Mouse (Mus musculus) limb, embryonic 10.5 days (tissue): Measurements from ENCODE around the gene Rnpepl1. TPM values are rescaled to one million over a fixed set of nuclear protein-coding genes. Genes with fewer than 3 reads are reported as not detected.

Source experiments
- DNase-seq: peaks from one replicate; pipeline ENCODE4 v3.0.0-alpha.2; 2017; ENCODE audit warnings: low spot score
- H3K27ac ChIP-seq: fragments of 300-500 bp; sonication (generic); 2 replicates; pipeline ENCODE4 v1.5.1; 2016; ENCODE audit warnings: mild to moderate bottlenecking
- H3K27me3 ChIP-seq: fragments of 300-500 bp; sonication (generic); 2 replicates; pipeline ENCODE4 v1.6.1; 2016; ENCODE audit warnings: low read depth, mild to moderate bottlenecking; ENCODE audit not compliant: poor library complexity, severe bottlenecking
- H3K36me3 ChIP-seq: fragments of 300-500 bp; sonication (generic); 2 replicates; pipeline ENCODE4 v1.6.1; 2016; ENCODE audit warnings: mild to moderate bottlenecking, moderate library complexity
- H3K4me1 ChIP-seq: fragments of 300-500 bp; sonication (generic); 2 replicates; pipeline ENCODE4 v1.6.1; 2016
- H3K4me3 ChIP-seq: fragments of 300-500 bp; sonication (generic); 2 replicates; pipeline ENCODE4 v1.5.1; 2016; ENCODE audit warnings: mild to moderate bottlenecking, moderate library complexity
- H3K9me3 ChIP-seq: fragments of 300-500 bp; sonication (generic); replicated peaks from 2 replicates; pipeline ENCODE4 v1.6.1; 2016; ENCODE audit warnings: mild to moderate bottlenecking
- WGBS: fragments of 180-500 bp; shearing (Covaris S2); methylation state at CpG from one replicate; pipeline ENCODE4 v1.1.7; 2016; 5-methylcytosine and 5-hydroxymethylcytosine counted together
- polyA plus RNA-seq: library from polyadenylated mRNA; unstranded; fragments of >200 nt; fragmentation: Nextera tagmentation; extraction: Ambion mirVana; gene quantifications from 2 replicates; pipeline ENCODE4 v1.2.1, GENCODE M21; 2016

The Rnpepl1 gene
- polyA plus RNA-seq, 1 experiment from 2014 or later = 31.8 TPM

- H3K4me3 ChIP-seq = no peak overlapping the region
- no peaks in the 10 kb centered on the region for H3K36me3 ChIP-seq
- WGBS = 89% methylated on average over 6 of the region's 6 CpGs
- no peak overlapping the region for H3K27ac ChIP-seq
- peaks cover 12% of the 10 kb centered on the region; the same call in 1 of the 2 replicates for H3K27me3 ChIP-seq
- H3K4me1 ChIP-seq = peaks cover 3% of the 10 kb centered on the region; the same call in 1 of the 2 replicates
- H3K9me3 ChIP-seq = no peaks in the 10 kb centered on the region
- no peak for DNase-seq
Observed at GRCm38 (mm10) chr1:92881982-92882381, 28.6 kb upstream of the Rnpepl1 start.

- no peaks in the 10 kb centered on the region for H3K4me1 ChIP-seq
- no peak for DNase-seq
- WGBS = 77% methylated on average over 7 of the region's 7 CpGs
- H3K36me3 ChIP-seq = no peaks in the 10 kb centered on the region
- H3K4me3 ChIP-seq = no peak overlapping the region
- no peaks in the 10 kb centered on the region for H3K9me3 ChIP-seq
- H3K27ac ChIP-seq = no peak overlapping the region
- H3K27me3 ChIP-seq = no peaks in the 10 kb centered on the region
Observed at GRCm38 (mm10) chr1:92888901-92889655, 21.5 kb upstream of the Rnpepl1 start.

- WGBS = 76% methylated on average over 3 of the region's 3 CpGs
- no peak for DNase-seq
Observed at GRCm38 (mm10) chr1:92892791-92893190, 17.8 kb upstream of the Rnpepl1 start.

GRCm38 (mm10) chr1:92893896-92894295, 16.7 kb upstream of the Rnpepl1 start:
- Histone ChIP-seq H3K4me1 (no peaks in the 10 kb centered on the region), H3K36me3 (no peaks in the 10 kb centered on the region), H3K27me3 (0 out of 2 replicates have a peak, but pooled peaks cover 4% of the 10 kb centered on the region), H3K27ac (no peak overlapping the region), H3K4me3 (no peak overlapping the region), H3K9me3 (no peaks in the 10 kb centered on the region)
- WGBS = 76% methylated on average over 3 of the region's 3 CpGs
- no peak for DNase-seq

More at GRCm38 (mm10) chr1:92892791-92893190, 17.8 kb upstream of the Rnpepl1 start:
- Histone ChIP-seq H3K9me3 (no peaks in the 10 kb centered on the region), H3K27ac (no peak overlapping the region), H3K4me1 (no peaks in the 10 kb centered on the region), H3K36me3 (no peaks in the 10 kb centered on the region), H3K4me3 (no peak overlapping the region), H3K27me3 (no peaks in the 10 kb centered on the region)

- DNase-seq = peak; percentile 85
- Histone ChIP-seq H3K4me1 (no peaks in the 10 kb centered on the region), H3K4me3 (no peak overlapping the region), H3K27me3 (peaks cover 11% of the 10 kb centered on the region), H3K27ac (no peak overlapping the region), H3K9me3 (no peaks in the 10 kb centered on the region), H3K36me3 (no peaks in the 10 kb centered on the region)
- 13% methylated on average over 3 of the region's 3 CpGs for WGBS
Observed at GRCm38 (mm10) chr1:92895089-92895488, 15.5 kb upstream of the Rnpepl1 start.

DNA sequence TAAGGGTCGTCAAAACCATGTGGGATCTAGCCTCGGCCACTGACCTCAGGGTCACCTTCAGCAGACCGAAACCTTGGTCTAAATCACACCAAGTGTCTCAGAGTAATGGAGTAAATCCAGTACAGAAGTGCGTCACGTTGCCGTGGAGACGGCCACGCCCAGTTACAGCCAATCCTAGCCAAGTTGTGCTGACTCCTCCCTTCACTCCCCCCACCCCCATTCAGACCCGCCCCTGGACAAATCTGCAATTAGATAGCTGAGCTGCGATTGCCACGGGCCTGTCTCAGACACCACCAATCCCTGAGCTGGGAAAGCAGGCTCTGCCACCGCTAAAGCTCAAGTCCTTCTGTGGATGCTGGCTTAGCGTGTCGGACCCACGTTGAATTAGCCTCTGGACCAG, 7.8 kb upstream of the Rnpepl1 start, which contains the start of gene Ankmy1:
TSS of gene Ankmy1 (minus strand) at position 121 of the 400 bp plus-strand sequence.
- Histone ChIP-seq H3K4me1 (peaks cover 27% of the 10 kb centered on the region), H3K36me3 (no peaks in the 10 kb centered on the region), H3K4me3 (peak within 1 kb of the TSS; percentile 46), H3K27ac (no peak within 1 kb of the TSS), H3K27me3 (peaks cover 23% of the 10 kb centered on the region), H3K9me3 (no peaks in the 10 kb centered on the region)
- DNase-seq = peak; percentile 85
- 2% methylated on average over 15 of the region's 15 CpGs for WGBS

- no peaks in the 10 kb centered on the region for H3K36me3 ChIP-seq
- H3K9me3 ChIP-seq = no peaks in the 10 kb centered on the region
- H3K4me1 ChIP-seq = peaks cover 32% of the 10 kb centered on the region
- no peak for DNase-seq
- no peak overlapping the region for H3K4me3 ChIP-seq
- 83% methylated on average over 4 of the region's 4 CpGs for WGBS
- H3K27ac ChIP-seq = no peak overlapping the region
- peaks cover 28% of the 10 kb centered on the region for H3K27me3 ChIP-seq
Observed at GRCm38 (mm10) chr1:92903627-92904026, 7.0 kb upstream of the Rnpepl1 start.

DNA sequence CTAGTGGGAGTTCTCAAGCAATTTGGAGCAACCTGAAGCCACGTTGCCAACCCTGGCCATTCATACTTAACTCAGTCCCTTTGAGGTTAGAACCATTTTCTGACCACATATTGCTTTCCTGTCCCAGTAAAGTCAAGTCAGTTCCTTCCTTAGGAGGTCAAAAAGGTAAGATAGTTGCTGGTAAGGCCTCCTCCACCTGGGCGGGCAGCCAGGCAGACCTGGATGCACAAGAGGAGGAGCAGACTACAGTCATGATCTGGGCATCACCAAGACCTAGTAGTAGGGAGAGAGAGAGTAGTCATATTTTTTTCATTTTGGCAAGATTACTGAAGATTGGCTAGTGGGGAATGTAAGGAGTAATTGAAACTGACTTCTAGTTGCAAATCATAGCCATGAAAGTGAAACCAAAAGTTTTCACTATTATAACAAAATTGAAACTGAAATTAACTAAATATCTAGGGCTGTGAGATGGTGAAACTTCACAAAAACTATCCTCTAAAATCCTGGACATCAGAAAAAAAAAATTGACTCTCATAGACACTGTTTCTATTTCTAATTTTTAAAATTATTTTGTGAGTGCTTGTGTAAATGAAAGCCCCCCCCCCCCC, 4.8 kb upstream of the Rnpepl1 start:
- 89% methylated on average over 2 of the region's 2 CpGs for WGBS
- Histone ChIP-seq H3K27ac (no peak overlapping the region), H3K36me3 (no peaks in the 10 kb centered on the region), H3K4me3 (no peak overlapping the region), H3K4me1 (peaks cover 44% of the 10 kb centered on the region), H3K9me3 (no peaks in the 10 kb centered on the region), H3K27me3 (peaks cover 31% of the 10 kb centered on the region)
- no peak for DNase-seq

DNA sequence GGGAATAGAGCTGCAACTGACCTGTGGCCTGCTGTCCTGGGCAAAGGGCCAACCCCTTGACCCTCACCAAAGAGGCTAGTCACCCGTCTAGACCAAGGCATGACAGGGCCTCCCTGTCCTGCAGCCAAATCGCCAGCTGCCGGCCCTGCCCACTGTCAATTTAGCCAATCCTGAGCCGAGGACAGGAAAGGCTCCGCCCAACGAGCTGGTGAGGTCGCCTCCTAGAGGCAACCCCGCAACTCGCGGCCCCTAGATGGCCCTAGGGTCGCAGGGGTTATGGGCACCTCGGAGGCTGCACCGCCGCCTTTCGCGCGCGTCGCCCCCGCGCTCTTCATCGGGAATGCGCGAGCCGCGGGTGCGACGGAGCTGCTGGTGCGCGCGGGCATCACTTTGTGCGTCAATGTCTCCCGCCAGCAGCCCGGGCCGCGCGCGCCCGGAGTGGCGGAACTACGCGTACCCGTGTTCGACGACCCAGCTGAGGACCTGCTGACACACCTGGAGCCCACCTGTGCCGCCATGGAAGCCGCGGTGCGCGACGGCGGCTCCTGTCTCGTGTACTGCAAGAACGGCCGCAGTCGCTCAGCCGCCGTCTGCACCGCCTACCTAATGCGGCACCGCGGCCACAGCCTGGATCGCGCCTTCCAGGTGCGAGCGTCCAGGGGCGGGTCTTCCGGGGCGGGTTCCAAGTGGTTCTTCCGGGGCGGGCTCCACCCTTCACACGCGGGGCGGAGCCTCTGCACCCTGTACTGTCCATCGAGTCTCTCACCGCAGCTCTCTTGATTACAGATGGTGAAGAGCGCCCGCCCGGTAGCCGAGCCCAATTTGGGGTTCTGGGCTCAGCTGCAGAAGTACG, 3.6 kb upstream of the Rnpepl1 start, which contains the start of gene Dusp28:
TSS of gene Dusp28 (plus strand) at position 203 of the 853 bp plus-strand sequence.
- H3K4me1 ChIP-seq = peaks cover 55% of the 10 kb centered on the region
- WGBS = under 1% methylated on average over 81 of the region's 81 CpGs
- H3K36me3 ChIP-seq = no peaks in the 10 kb centered on the region
- H3K9me3 ChIP-seq = no peaks in the 10 kb centered on the region
- H3K27me3 ChIP-seq = peaks cover 21% of the 10 kb centered on the region
- DNase-seq = peak; percentile 93
- H3K27ac ChIP-seq = peak within 1 kb of the TSS; percentile 91
- H3K4me3 ChIP-seq = peak within 1 kb of the TSS; percentile 87

DNA sequence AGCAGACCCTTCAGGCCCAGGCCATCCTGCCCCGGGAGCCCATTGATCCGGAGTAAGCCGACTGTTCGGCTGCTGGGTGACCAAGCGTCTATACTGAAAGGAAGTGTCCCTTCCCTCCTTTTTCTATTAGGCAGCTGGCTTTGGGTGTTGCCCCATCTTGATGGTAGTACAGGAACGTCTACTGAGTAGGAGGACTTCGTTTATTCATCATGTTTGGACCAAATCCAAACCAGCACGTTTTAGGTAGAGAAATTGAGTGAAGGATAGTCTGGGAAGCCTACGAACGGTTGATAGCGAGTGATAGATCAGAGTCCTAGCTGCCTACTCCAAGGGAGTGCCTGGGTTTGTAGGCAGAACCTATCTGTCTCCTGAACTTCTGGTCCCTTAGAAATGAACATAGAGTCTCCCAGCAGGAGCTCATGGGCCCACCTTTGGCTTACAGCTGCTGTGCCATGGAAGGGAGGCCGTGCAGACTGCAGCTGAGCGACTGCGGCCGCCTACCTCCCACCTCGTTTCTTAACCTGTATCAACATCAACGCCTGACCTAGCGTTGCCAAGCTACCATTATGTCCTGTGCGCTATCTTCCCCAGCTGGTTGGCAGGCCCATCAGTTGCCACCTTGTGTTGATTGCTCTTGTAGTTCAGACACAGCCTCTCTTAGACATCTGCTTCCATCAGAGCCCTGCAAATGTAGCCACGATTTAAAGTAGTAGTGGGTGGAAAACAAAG, 2.8 kb upstream of the Rnpepl1 start:
- DNase-seq = no peak
- H3K9me3 ChIP-seq = no peaks in the 10 kb centered on the region
- H3K4me3 ChIP-seq = peak overlapping the region; percentile 87
- 50% methylated on average over 20 of the region's 20 CpGs for WGBS
- H3K4me1 ChIP-seq = peaks cover 57% of the 10 kb centered on the region
- H3K36me3 ChIP-seq = no peaks in the 10 kb centered on the region
- H3K27ac ChIP-seq = peak overlapping the region; percentile 91
- peaks cover 20% of the 10 kb centered on the region for H3K27me3 ChIP-seq

DNA sequence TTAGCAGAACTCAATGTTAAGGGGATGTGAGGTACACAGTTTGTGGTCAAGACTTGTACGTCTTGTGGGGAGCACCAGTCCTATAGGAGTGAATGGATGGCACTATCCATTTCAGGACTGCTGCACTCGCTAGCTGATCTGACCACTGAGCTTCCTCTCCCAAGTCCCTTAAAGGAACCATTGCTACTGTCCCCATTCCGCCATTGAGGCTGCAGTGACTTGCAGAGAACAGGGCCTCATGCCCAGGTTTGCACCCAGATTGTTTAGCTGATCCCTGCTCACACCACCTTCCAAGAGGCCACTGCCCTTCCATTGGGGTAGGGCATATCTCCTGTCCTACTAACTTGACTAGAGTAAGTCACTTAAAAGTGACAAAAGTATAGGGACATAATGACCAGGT, 1.9 kb upstream of the Rnpepl1 start:
- no peak overlapping the region for H3K27ac ChIP-seq
- H3K36me3 ChIP-seq = no peaks in the 10 kb centered on the region
- H3K4me3 ChIP-seq = no peak overlapping the region
- H3K4me1 ChIP-seq = peaks cover 52% of the 10 kb centered on the region
- no peak for DNase-seq
- 92% methylated on average over 3 of the region's 3 CpGs for WGBS
- peaks cover 20% of the 10 kb centered on the region for H3K27me3 ChIP-seq
- H3K9me3 ChIP-seq = no peaks in the 10 kb centered on the region

DNA sequence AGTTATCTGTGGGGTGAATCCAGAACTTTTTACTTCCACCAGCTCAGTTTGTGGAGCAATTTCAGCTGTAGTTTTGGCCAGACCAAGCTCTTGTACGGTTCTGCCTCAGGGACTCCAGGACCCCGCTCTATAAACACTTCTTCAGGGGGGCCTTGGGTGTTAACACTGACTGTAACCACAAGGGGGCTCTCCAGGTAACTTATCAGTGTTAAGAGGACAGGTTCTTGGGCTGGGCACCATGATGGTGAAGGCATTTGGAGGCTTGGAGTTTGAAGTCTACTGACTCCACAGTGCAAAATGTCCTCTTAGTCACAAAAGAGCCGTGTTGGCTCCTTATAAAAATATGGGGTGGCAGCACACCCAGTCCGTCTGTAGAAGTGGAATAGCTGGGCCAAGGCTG, 1.5 kb upstream of the Rnpepl1 start:
- H3K4me3 ChIP-seq = no peak overlapping the region
- H3K4me1 ChIP-seq = peaks cover 52% of the 10 kb centered on the region
- no peaks in the 10 kb centered on the region for H3K9me3 ChIP-seq
- no peak overlapping the region for H3K27ac ChIP-seq
- 67% methylated on average over 4 of the region's 4 CpGs for WGBS
- DNase-seq = no peak
- peaks cover 20% of the 10 kb centered on the region for H3K27me3 ChIP-seq
- H3K36me3 ChIP-seq = peaks cover 4% of the 10 kb centered on the region
